Mouse (Mus musculus): ENCODE data around the gene Eif5a2.

DNA sequence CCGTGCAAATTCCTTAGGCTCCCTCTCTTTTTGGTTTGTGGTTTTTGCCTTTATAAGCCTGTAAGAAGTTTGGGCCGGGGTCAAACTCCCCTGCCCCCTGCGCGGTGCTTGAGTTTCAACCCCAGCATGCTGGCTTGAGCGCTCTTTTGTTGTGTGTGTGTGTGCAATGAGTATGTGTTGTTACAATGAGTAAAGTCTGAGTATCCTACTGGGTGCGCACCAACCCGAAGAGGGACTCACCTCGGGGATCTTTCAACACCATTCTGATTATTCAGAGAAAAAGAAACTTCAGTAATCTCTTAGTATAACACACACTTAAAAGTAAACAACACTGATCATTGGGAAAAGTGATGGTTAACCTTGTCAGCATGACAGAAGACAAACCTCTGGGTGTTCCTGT is 62.2 kb downstream of the Eif5a2 start:
- no peak for TF ChIP-seq POLR2A (IDR thresholded peaks at IDR 0.05; ENCODE audit: insufficient read depth, low read depth, low read length)
- no peak for TF ChIP-seq CTCF (IDR thresholded peaks at IDR 0.05; ENCODE audit: insufficient read depth, low read depth, low read length)

Data from olfactory bulb, adult 2 months (tissue).